Mouse (Mus musculus): ENCODE measurements around the gene Slc8a2. TPM values are rescaled to one million over a fixed set of nuclear protein-coding genes. Genes with fewer than 3 reads are reported as not detected.

The Slc8a2 gene
- polyA plus RNA-seq, 1 experiment = 1.2 TPM

GRCm38 (mm10) chr7:16104611-16105388 is 24.8 kb upstream of the Slc8a2 start:
- TF ChIP-seq CTCF (IDR thresholded peaks at IDR 0.05; ENCODE audit: extremely low read depth, insufficient read depth, insufficient read length, insufficient replicate concordance) (no peak), POLR2A (IDR thresholded peaks at IDR 0.05; ENCODE audit: low read depth, low read length) (no peak)
- no peak overlapping the region for H3K4me3 ChIP-seq (ENCODE audit: extremely low read depth, insufficient read depth, insufficient read length)
- no peak for DNase-seq (ENCODE audit: low read depth in 1 of 2, low spot score in 2 of 2)
- 93% methylated on average over 7 of the region's 7 CpGs for WGBS
- peaks cover 15% of the 10 kb centered on the region for H3K36me3 ChIP-seq (ENCODE audit: control insufficient read depth, insufficient read depth, low read length)
- peaks cover 2% of the 10 kb centered on the region; the same call in 1 of the 2 replicates for H3K4me1 ChIP-seq (ENCODE audit: control insufficient read depth, insufficient read depth, insufficient read length)
- H3K27me3 ChIP-seq (ENCODE audit: control insufficient read depth, insufficient read depth, low read length) = no peaks in the 10 kb centered on the region
- H3K27ac ChIP-seq (ENCODE audit: insufficient read depth, low read length) = no peak overlapping the region

GRCm38 (mm10) chr7:16108886-16109542 is 20.6 kb upstream of the Slc8a2 start:
- peaks cover 44% of the 10 kb centered on the region for H3K36me3 ChIP-seq (ENCODE audit: control insufficient read depth, insufficient read depth, low read length)
- no peak for TF ChIP-seq POLR2A (IDR thresholded peaks at IDR 0.05; ENCODE audit: low read depth, low read length)
- no peak for TF ChIP-seq CTCF (IDR thresholded peaks at IDR 0.05; ENCODE audit: extremely low read depth, insufficient read depth, insufficient read length, insufficient replicate concordance)

DNA sequence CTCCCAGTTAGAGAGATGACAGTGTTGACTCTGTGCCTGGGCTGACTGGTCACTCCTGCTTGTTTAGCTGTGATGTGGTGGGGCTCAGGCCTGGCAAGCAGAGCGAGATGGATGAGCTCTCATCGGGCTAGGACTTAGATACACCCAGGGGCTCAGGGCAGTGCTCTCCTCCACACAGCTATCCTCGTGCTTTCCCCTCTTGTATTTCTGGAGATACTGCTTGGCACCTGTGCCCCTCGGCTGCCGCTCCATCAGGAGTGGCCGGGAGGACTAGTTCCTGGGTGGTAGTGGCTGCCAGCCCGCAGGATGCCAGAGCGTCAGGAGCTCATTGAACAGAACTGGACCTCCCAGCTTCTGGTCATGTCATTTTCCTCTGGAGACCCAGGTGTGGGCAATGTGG is 19.5 kb upstream of the Slc8a2 start:
- no peak overlapping the region for H3K4me3 ChIP-seq (ENCODE audit: extremely low read depth, insufficient read depth, insufficient read length)
- no peak overlapping the region for H3K27ac ChIP-seq (ENCODE audit: insufficient read depth, low read length)
- peaks cover 50% of the 10 kb centered on the region for H3K36me3 ChIP-seq (ENCODE audit: control insufficient read depth, insufficient read depth, low read length)
- DNase-seq (ENCODE audit: low read depth in 1 of 2, low spot score in 2 of 2) = no peak
- TF ChIP-seq POLR2A (IDR thresholded peaks at IDR 0.05; ENCODE audit: low read depth, low read length) (no peak), CTCF (IDR thresholded peaks at IDR 0.05; ENCODE audit: extremely low read depth, insufficient read depth, insufficient read length, insufficient replicate concordance) (no peak)
- no peaks in the 10 kb centered on the region for H3K4me1 ChIP-seq (ENCODE audit: control insufficient read depth, insufficient read depth, insufficient read length)
- WGBS = 97% methylated on average over 8 of the region's 8 CpGs
- H3K27me3 ChIP-seq (ENCODE audit: control insufficient read depth, insufficient read depth, low read length) = no peaks in the 10 kb centered on the region

More at GRCm38 (mm10) chr7:16108886-16109542, 20.6 kb upstream of the Slc8a2 start:
- Histone ChIP-seq H3K4me1 (ENCODE audit: control insufficient read depth, insufficient read depth, insufficient read length) (no peaks in the 10 kb centered on the region), H3K27me3 (ENCODE audit: control insufficient read depth, insufficient read depth, low read length) (no peaks in the 10 kb centered on the region), H3K4me3 (ENCODE audit: extremely low read depth, insufficient read depth, insufficient read length) (no peak overlapping the region), H3K27ac (ENCODE audit: insufficient read depth, low read length) (no peak overlapping the region)
- 92% methylated on average over 9 of the region's 9 CpGs for WGBS
- DNase-seq (ENCODE audit: low read depth in 1 of 2, low spot score in 2 of 2) = no peak

DNA sequence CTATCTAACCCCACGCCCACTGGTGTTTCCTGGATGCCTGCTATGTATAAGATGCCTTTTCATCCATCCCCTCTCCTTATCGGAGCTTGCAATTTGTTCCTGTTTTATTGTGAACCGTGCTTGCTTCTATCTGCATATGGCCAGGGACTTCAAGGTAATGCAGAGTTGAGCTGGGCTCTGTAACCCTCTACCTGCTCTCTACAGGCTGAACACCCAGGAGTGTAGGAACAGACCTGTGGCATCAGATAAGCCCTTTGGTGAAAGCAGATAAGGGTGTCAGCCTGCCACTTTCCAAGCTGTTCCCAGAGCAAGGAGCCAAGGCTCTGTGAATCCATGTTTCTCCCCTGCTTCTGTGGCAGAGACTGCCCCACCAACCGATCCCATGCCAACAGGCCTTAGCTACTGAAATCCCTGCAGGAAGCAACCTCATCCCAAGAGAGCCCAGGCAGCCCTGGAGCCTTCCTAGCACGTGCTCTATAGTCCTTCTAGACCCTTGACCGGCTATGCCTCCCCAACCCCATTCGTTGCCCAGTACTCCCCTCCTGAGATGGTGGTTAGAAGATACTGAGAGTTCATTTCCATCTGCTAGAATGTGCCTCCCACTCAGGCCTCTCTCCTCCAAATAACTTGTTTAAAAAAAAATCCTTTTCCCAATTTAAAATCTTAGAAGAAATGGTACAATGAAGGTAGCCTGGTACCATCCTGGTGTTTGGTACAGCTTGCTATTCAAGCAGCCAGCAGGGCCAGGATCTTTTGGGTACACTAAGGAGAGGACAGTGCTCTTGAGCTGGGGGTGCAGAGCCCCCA is 18.1 kb upstream of the Slc8a2 start:
- Histone ChIP-seq H3K27me3 (ENCODE audit: control insufficient read depth, insufficient read depth, low read length) (no peaks in the 10 kb centered on the region), H3K4me1 (ENCODE audit: control insufficient read depth, insufficient read depth, insufficient read length) (no peaks in the 10 kb centered on the region), H3K4me3 (ENCODE audit: extremely low read depth, insufficient read depth, insufficient read length) (no peak overlapping the region), H3K27ac (ENCODE audit: insufficient read depth, low read length) (no peak overlapping the region), H3K36me3 (ENCODE audit: control insufficient read depth, insufficient read depth, low read length) (peaks cover 59% of the 10 kb centered on the region)
- DNase-seq (ENCODE audit: low read depth in 1 of 2, low spot score in 2 of 2) = no peak
- WGBS = 91% methylated on average over 7 of the region's 7 CpGs
- TF ChIP-seq CTCF (IDR thresholded peaks at IDR 0.05; ENCODE audit: extremely low read depth, insufficient read depth, insufficient read length, insufficient replicate concordance) (no peak), POLR2A (IDR thresholded peaks at IDR 0.05; ENCODE audit: low read depth, low read length) (no peak)

DNA sequence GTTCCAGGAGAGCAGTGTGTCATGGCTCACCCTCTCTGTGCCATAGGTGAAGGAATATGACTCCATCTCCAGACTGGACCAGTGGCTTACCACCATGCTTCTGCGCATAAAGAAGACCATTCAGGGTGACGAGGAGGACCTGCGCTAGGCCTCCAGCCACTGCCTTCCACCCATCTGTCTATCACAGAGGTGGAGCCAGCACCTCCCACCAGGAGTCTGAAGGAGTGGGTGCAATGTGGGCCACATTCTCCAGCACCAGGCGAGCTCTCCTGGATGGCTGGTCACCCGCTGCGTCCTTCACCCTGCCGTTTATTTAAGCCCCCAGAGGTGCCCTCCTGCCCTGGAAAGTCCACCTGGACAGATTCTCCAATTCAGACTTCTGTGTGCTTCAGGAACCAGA is 13.2 kb upstream of the Slc8a2 start:
- Histone ChIP-seq H3K27me3 (ENCODE audit: control insufficient read depth, insufficient read depth, low read length) (no peaks in the 10 kb centered on the region), H3K27ac (ENCODE audit: insufficient read depth, low read length) (no peak overlapping the region)

GRCm38 (mm10) chr7:16117100-16117499 is 12.5 kb upstream of the Slc8a2 start:
- WGBS = 92% methylated on average over 3 of the region's 3 CpGs
- Histone ChIP-seq H3K36me3 (ENCODE audit: control insufficient read depth, insufficient read depth, low read length) (peaks cover 34% of the 10 kb centered on the region), H3K27me3 (ENCODE audit: control insufficient read depth, insufficient read depth, low read length) (no peaks in the 10 kb centered on the region), H3K4me3 (ENCODE audit: extremely low read depth, insufficient read depth, insufficient read length) (no peak overlapping the region), H3K4me1 (ENCODE audit: control insufficient read depth, insufficient read depth, insufficient read length) (peaks cover 6% of the 10 kb centered on the region; the same call in 1 of the 2 replicates), H3K27ac (ENCODE audit: insufficient read depth, low read length) (no peak overlapping the region)
- DNase-seq (ENCODE audit: low read depth in 1 of 2, low spot score in 2 of 2) = no peak
- TF ChIP-seq CTCF (IDR thresholded peaks at IDR 0.05; ENCODE audit: extremely low read depth, insufficient read depth, insufficient read length, insufficient replicate concordance) (no peak), POLR2A (IDR thresholded peaks at IDR 0.05; ENCODE audit: low read depth, low read length) (no peak)

More for the DNA sequence above, 13.2 kb upstream of the Slc8a2 start:
- no peak overlapping the region for H3K4me3 ChIP-seq (ENCODE audit: extremely low read depth, insufficient read depth, insufficient read length)
- WGBS = 97% methylated on average over 7 of the region's 7 CpGs
- H3K36me3 ChIP-seq (ENCODE audit: control insufficient read depth, insufficient read depth, low read length) = peaks cover 36% of the 10 kb centered on the region
- TF ChIP-seq CTCF (IDR thresholded peaks at IDR 0.05; ENCODE audit: extremely low read depth, insufficient read depth, insufficient read length, insufficient replicate concordance) (no peak), POLR2A (IDR thresholded peaks at IDR 0.05; ENCODE audit: low read depth, low read length) (no peak)
- no peak for DNase-seq (ENCODE audit: low read depth in 1 of 2, low spot score in 2 of 2)
- H3K4me1 ChIP-seq (ENCODE audit: control insufficient read depth, insufficient read depth, insufficient read length) = peaks cover 6% of the 10 kb centered on the region; the same call in 1 of the 2 replicates
